Mouse (Mus musculus) cortical plate, adult 2 months (tissue): ENCODE data around the gene Snx12. TPM values are rescaled to one million over a fixed set of nuclear protein-coding genes. Genes with fewer than 3 reads are reported as not detected.
A peak's percentile ranks its signal among the peaks of the same experiment; 100 is the strongest.
"Not testable (repeated sequence)": the region's sequence is repeated elsewhere in the genome, so short reads cannot be mapped to it uniquely, and the experiment has no call there.

ENCODE experiments used
- H3K27ac ChIP-seq: fragments of 200-500 bp; 2 replicates; pipeline ENCODE4 v1.5.1; 2012; ENCODE audit warnings: low read length, control low read depth, inconsistent platforms; ENCODE audit not compliant: insufficient read depth
- H3K4me1 ChIP-seq: fragments of 200-500 bp; 2 replicates; pipeline ENCODE4 v1.6.1; 2011; ENCODE audit warnings: low read length; ENCODE audit not compliant: control insufficient read depth, insufficient read depth
- H3K4me3 ChIP-seq: fragments of 200-500 bp; 2 replicates; pipeline ENCODE4 v1.5.1; 2011; ENCODE audit warnings: mild to moderate bottlenecking, low read length, control low read depth; ENCODE audit not compliant: insufficient read depth
- CTCF ChIP-seq: fragments of 200-500 bp; IDR thresholded peaks from 2 replicates; pipeline ENCODE4 v1.5.1; 2011; ENCODE audit warnings: mild to moderate bottlenecking, control low read depth, low read length; ENCODE audit not compliant: insufficient read depth; ENCODE audit errors: extremely low read depth
- POLR2A ChIP-seq: fragments of 200-500 bp; IDR thresholded peaks from 2 replicates; pipeline ENCODE4 v1.6.1; 2011; ENCODE audit warnings: mild to moderate bottlenecking, low read length, control low read depth; ENCODE audit not compliant: insufficient read depth; ENCODE audit errors: extremely low read depth
- polyA plus RNA-seq: library from polyadenylated mRNA; depleted of rRNA; stranded (reverse); fragments of >200 nt; gene quantifications from 2 replicates; pipeline ENCODE4 v1.2.3, GENCODE M21; 2012

The Snx12 gene
- polyA plus RNA-seq, 1 experiment: 31.5 TPM

DNA sequence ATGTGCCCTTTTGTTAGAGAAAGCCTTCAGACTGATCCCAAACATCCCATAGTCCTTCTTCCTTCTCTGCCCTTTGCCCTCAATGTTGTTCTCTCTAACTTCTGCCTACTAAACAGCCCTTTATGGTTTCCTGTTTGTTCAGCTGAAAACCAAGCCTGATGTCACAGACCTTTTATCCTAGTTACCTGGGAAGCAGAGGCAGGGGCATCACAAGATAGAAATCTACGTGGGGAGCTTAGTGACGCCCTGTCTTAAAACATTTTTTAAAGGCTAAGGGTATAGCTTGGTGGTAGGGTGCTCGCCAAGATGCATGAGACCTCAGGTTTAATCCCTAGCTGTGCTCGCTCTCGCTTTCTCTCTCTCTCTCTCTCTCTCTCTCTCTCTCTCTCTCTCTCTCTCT is 74.9 kb downstream of the Snx12 start:
- H3K4me1 ChIP-seq: no peaks in the 10 kb centered on the region
- no peak overlapping the region for H3K27ac ChIP-seq
- TF ChIP-seq CTCF (no peak), POLR2A (no peak)
- no peak overlapping the region for H3K4me3 ChIP-seq

DNA sequence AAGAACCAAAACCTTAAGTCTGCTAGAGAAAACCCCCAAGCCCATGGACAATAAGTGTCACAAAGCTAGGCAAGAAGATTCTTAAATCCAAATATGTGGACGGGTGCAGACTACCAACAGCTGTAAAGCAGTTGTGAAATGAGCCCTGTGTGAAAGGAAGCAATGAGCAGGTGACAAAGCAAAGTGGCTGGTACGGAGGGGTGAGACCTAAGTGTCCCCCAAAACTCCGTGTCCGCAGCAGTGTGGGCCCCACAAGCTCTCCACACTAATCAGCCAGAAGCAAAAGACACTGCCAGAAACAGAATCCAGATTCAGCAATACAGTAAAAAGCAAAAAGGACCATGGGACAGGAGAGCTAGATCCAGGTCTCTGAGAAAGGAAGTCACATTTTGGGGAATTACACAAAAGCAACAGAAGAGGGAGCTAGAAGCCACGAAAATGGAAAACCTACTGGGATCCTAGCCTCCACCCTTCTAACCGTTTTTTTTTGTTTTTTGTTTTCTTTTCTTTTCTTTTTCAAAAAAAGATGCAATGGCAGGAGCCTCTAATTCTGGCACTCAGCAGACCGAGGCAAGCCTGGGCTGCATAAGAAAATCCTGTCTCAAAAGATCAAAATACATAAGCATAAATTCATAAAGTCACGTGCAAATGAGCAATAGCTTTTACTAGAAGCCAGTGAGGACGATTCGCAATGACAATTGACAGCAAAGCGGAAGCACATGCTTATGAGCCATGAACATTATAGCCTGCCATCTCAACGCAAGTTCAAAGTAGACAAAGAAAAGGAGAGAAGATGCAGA is 90.2 kb downstream of the Snx12 start:
- H3K27ac ChIP-seq: no peak overlapping the region
- peak overlapping the region; percentile 24 for H3K4me3 ChIP-seq
- no peaks in the 10 kb centered on the region for H3K4me1 ChIP-seq
- TF ChIP-seq CTCF (peak; percentile 44; the same call in 1 of the 2 replicates), POLR2A (no peak)

DNA sequence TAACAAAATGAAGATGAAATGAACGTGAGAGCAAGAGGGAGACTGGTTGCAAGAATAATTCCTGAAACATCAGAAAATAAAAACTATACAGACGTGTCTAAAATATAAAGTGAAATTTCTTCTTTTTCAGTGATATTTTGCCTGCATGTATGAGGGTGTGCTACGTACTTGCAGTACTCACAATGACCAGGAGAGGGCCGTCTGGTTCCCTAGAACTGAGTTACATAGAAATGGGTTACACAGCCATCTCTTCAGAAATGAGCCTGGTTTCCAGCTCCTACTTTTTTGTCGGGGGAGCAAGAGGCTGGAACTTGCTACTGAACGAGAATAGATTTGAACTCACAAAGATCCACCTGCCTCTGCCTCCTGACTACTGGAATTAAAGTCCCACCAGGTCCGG is 91.4 kb downstream of the Snx12 start:
- Histone ChIP-seq H3K4me3 (no peak overlapping the region), H3K4me1 (no peaks in the 10 kb centered on the region), H3K27ac (no peak overlapping the region)
- TF ChIP-seq POLR2A (no peak), CTCF (peak; percentile 59)

DNA sequence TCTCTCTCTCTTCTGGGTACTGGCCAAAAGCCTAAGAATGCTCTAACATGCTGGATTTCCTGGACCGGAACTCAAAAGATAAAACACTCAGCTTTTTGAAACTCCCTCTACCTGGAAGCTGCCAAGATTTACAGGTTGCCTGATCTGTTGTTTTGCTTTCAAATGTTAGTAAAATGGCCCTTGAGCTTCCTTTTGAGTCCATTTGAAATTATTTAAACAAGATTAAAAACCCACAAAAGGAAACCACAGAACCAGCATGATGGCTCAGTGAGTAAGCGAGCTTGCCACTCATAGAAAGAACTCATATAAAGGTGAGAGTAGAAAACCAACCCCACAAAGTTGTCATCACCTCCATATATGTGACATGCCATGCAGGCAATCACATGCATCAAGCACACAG is 93.8 kb downstream of the Snx12 start:
- TF ChIP-seq CTCF (no peak), POLR2A (no peak)
- no peak overlapping the region for H3K4me3 ChIP-seq
- no peak overlapping the region for H3K27ac ChIP-seq
- H3K4me1 ChIP-seq: no peaks in the 10 kb centered on the region

DNA sequence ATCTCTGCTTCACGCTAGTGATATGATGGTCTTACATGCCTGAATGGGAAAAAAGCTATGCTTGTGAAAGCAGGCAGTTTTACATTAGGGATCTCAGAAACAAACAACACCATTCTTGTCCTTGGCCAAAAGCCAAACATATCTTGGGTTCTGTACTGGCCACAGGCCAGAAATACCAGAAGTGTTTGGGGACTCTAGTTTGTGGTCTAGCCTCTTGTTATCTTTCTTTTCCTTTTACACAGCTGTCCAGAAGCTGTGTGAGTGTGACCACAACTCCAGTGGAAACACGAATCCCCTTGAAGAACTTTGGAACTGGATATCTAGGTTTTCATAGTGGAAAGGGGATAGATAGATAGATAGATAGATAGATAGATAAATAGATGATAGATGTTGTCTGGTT is 95.4 kb downstream of the Snx12 start:
- H3K27ac ChIP-seq: no peak overlapping the region
- no peaks in the 10 kb centered on the region for H3K4me1 ChIP-seq
- H3K4me3 ChIP-seq: no peak overlapping the region
- TF ChIP-seq POLR2A: no peak
- TF ChIP-seq CTCF: no peak

DNA sequence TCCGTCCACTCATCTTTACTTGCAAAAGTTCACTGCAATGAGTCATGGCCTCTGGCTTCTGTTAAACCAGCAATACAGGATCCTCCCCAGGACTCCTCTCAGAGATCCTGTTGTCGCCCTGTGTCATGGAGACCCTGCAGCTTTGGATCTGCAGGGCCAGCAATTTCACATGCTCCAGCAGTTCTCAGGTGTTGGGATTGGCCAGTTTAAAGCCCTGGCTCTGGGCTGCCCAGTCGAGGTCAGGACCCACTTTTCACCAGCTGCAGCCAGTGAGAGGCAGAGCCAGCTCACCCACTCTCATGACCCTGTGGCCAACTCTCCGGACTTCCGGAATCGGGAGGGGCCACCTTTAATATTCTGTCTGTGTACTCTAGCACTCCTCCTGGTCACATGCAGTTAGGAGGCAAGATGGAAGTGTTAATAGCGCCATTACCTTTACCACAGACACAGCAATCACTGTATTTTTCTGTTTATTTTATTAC is 95.8 kb downstream of the Snx12 start:
- Histone ChIP-seq H3K4me3 (no peak overlapping the region), H3K4me1 (no peaks in the 10 kb centered on the region), H3K27ac (no peak overlapping the region)
- no peak for TF ChIP-seq CTCF
- TF ChIP-seq POLR2A: no peak

DNA sequence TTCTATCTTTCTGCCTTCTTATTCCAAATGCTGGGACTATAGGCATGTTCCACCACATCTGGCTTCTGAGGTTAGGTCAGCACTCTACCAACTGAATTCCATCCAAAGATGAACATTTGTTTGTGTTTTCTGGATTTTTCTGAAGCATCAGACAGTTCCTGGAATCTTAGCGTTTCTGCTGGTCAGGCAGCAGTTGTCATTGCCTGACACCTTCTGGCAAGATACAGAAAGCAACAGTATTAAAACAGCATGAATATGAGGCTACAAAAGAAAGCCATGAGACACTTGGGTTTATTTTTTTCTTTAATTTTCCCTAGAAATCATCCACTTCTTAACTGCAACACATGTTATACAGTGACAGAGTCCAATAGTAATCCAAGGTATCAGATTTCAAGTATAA is 101.8 kb downstream of the Snx12 start:
- Histone ChIP-seq H3K4me3 (no peak overlapping the region), H3K4me1 (no peaks in the 10 kb centered on the region), H3K27ac (no peak overlapping the region)
- TF ChIP-seq CTCF (peak; percentile 33; the same call in 1 of the 2 replicates), POLR2A (no peak)

DNA sequence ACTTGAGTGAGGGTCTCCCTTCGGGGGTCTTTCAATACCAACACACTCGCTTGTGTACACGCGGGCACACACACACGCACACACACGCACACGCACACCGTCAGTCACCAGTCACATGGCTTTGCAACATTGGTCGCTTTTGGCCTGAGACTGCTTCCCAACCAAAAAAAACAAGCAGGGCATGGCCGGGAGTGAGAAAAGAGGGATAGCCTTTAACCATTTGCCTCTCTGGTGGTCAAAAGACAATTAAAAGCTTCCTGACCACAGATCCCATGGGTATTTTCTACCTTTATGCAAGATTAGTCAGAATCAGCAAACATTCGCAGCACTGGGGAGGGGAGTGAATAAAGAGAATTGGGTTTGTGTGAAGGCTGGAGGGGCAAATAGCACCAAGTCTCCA is 136.4 kb downstream of the Snx12 start, which contains the start of gene Slc7a3:
Slc7a3 (minus strand) TSS at position 101 of the 400 bp plus-strand sequence.
- TF ChIP-seq POLR2A (no peak), CTCF (no peak)
- H3K4me1 ChIP-seq: no peaks in the 10 kb centered on the region
- peak within 1 kb of the TSS; percentile 27 for H3K4me3 ChIP-seq
- no peak within 1 kb of the TSS for H3K27ac ChIP-seq

DNA sequence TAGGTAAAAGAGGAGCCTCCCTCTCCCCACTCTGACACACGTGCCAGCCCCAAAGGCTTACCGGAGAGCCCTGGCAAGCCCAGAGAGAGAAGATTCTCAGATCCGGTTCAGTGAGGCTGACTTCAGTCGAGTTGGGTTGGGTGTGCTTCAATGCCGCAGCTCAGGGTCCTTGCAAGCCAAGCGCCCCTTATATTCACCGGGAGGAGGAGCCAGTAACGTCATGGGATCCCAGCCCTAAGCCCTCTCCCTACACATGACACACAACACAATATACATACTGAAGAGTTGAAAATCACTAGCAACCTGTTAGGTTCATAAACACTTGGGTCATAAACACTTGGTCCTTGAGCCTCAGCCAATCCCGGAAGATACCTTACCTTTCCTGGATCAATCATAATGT is 137.2 kb downstream of the Snx12 start:
- H3K27ac ChIP-seq, H3K4me1 ChIP-seq: not testable (repeated sequence)
- H3K4me3 ChIP-seq: peak overlapping the region; percentile 27

DNA sequence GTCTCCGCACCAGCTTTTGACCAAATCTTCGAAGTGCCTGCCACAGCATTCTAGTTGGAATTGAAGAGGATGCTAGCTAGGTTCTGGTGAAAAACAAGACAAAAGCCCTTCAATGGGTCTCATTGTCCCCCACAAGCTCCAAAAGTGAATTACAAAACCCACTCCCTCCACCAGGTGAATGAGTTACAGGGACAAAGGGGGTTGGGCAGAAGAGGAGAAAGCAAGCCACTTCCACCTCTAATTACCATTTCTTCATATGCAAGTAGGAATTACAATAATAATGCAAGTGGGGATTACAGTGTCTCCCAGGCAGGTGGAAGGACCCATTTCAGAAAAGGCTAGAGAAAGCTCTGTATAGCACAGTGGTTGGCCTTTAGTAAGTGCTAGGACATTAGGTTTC is 138.2 kb downstream of the Snx12 start:
- Histone ChIP-seq H3K27ac (no peak overlapping the region), H3K4me1 (no peaks in the 10 kb centered on the region), H3K4me3 (peak overlapping the region; percentile 27; the same call in 1 of the 2 replicates)
- TF ChIP-seq CTCF: no peak
- TF ChIP-seq POLR2A: no peak

DNA sequence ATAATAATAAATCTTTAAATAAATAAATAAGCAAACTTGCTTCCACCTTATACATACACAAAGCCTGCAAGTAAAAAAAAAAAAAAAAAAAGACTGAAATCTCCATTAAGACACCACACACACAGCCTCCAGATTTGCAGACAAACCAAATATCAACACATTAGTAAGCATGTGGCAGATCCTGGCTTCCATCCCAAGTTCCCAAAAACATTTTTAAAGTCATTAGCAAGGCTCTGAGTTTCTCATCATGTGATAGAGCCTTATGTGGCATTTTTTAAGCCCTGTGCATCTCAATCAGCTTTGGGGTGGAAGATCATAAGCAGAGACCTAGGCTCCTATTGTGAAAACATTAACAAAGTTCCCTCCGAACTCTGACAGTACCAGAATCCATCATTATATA is 157.1 kb downstream of the Snx12 start:
- Histone ChIP-seq H3K27ac (no peak overlapping the region), H3K4me3 (no peak overlapping the region), H3K4me1 (no peaks in the 10 kb centered on the region)
- TF ChIP-seq POLR2A (no peak), CTCF (no peak)
